15 mouse cellular contexts compared by ENCODE assay signal in the genomic region with DNA sequence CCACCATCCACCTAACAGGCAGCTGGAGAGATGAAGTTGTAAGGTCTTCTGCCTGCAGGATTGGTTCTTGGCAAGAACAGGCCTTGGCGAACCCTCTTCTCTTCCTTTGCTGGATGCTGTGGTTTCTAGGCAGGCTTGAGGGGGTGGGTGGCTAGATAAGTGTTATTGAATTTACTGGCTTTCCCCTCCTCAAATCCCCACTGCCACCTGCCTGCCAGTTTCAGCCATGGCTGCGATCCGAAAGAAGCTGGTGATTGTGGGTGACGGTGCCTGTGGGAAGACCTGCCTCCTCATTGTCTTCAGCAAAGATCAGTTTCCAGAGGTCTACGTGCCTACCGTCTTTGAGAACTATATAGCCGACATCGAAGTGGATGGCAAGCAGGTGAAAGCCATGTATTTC. TPM values are rescaled to one million over a fixed set of nuclear protein-coding genes. Genes with fewer than 3 reads are reported as not detected.
DNase-seq lines count a peak whose midpoint lies in the region; ATAC-seq and TF ChIP-seq lines count a peak whose summit lies in the region.
"Had no signal": no experiment of that assay in that cellular context is flagged by ENCODE, and none has a peak within 500 bp of the region (broad histone marks: within the 10 kb centered on the region; RNA-seq: fewer than 3 reads in every experiment).

No protein-coding gene starts in this region.

- peak overlapping the region; percentile 96 for H3K27ac ChIP-seq in heart, adult 2 months
- H3K27ac ChIP-seq in heart, embryonic 16.5 days (ENCODE audit: low read length) = no peak overlapping the region; the same call in 1 of the 2 replicates
- no peak overlapping the region for H3K27ac ChIP-seq in small intestine, adult 2 months (ENCODE audit: insufficient read depth, low read depth, low read length)
- H3K27ac ChIP-seq: midbrain, embryonic 12.5 days had no signal

- intact Hi-C loops in heart, adult 2 months (cut with DNase I) = no loop called here
- intact Hi-C loops in heart, postnatal 10 days (cut with DNase I) = no loop called here
- intact Hi-C loops in left cerebral cortex, postnatal 36 days (cut with DNase I) = loop anchor here (5.0 kb wide), 1 partner anchor 266 kb away; no protein-coding TSS in a partner anchor
- intact Hi-C loops in left cerebral cortex, postnatal 4 days (cut with DNase I) = no loop called here

- no peak for DNase-seq in heart, adult 2 months
- no peak for DNase-seq in heart, postnatal 10 days
- peak; percentile 35 to 39 for DNase-seq in left cerebral cortex, postnatal 36 days (ENCODE audit: low spot score in 2 of 2)
- DNase-seq in left cerebral cortex, postnatal 4 days = no peak
- DNase-seq in cerebellum, postnatal 36 days = no peak
- no peak for DNase-seq in urinary bladder, adult 2 months (ENCODE audit: low spot score)
- DNase-seq: B cell, adult 2 months; kidney, adult 11 months; lung, adult 2 months; thymus, postnatal 14 days had no signal

- no peaks in the 10 kb centered on the region for H3K79me2 ChIP-seq in heart, adult 2 months (replicated peaks; ENCODE audit: control insufficient read depth, insufficient read depth, low read length)

- peaks cover 30% of the 10 kb centered on the region for H3K4me1 ChIP-seq in heart, adult 2 months (ENCODE audit: control insufficient read depth, insufficient read depth, low read length)
- H3K4me1 ChIP-seq in heart, embryonic 16.5 days (ENCODE audit: control insufficient read depth, insufficient read depth, low read length) = peaks cover 68% of the 10 kb centered on the region
- H3K4me1 ChIP-seq in small intestine, adult 2 months (ENCODE audit: control insufficient read depth, insufficient read depth, insufficient read length, low read length) = peaks cover 58% of the 10 kb centered on the region

- TF ChIP-seq POLR2A in heart, adult 2 months (IDR thresholded peaks at IDR 0.05; ENCODE audit: insufficient read depth, low read depth, low read length) = no peak
- TF ChIP-seq POLR2A in small intestine, adult 2 months (IDR thresholded peaks at IDR 0.05; ENCODE audit: low read depth, low read length) = no peak

- H3K36me3 ChIP-seq in heart, adult 2 months (ENCODE audit: control insufficient read depth, insufficient read depth, low read length) = peaks cover 12% of the 10 kb centered on the region
- peaks cover 24% of the 10 kb centered on the region for H3K36me3 ChIP-seq in heart, embryonic 16.5 days (ENCODE audit: control insufficient read depth, insufficient read depth)
- peaks cover 31% of the 10 kb centered on the region for H3K36me3 ChIP-seq in small intestine, adult 2 months (ENCODE audit: control insufficient read depth, insufficient read depth, low read length)
- H3K36me3 ChIP-seq: midbrain, embryonic 12.5 days had no signal

- TF ChIP-seq CTCF in heart, adult 2 months (IDR thresholded peaks at IDR 0.05) = no peak
- TF ChIP-seq CTCF in small intestine, adult 2 months (IDR thresholded peaks at IDR 0.05; ENCODE audit: extremely low read depth, insufficient read length, insufficient replicate concordance, low read depth, low read length) = no peak

- H3K27me3 ChIP-seq in heart, adult 2 months (ENCODE audit: control insufficient read depth, insufficient read depth, low read length) = no peaks in the 10 kb centered on the region
- H3K27me3 ChIP-seq in heart, embryonic 16.5 days (ENCODE audit: control insufficient read depth, insufficient read depth, low read length) = no peaks in the 10 kb centered on the region
- no peaks in the 10 kb centered on the region for H3K27me3 ChIP-seq in small intestine, adult 2 months (ENCODE audit: control insufficient read depth, insufficient read depth, low read length)

- no peak for ATAC-seq in heart, embryonic 16.5 days (replicated peaks; ENCODE audit: extremely low read depth, insufficient read depth, low FRiP score)

- no peak overlapping the region for H3K9ac ChIP-seq in heart, adult 2 months (ENCODE audit: low read depth, low read length)
- no peak overlapping the region for H3K9ac ChIP-seq in heart, embryonic 16.5 days (ENCODE audit: low read length)
- H3K9ac ChIP-seq: midbrain, embryonic 12.5 days had no signal

- no peaks in the 10 kb centered on the region for H3K9me3 ChIP-seq in heart, embryonic 16.5 days (replicated peaks; ENCODE audit: control insufficient read depth, low read length)
- H3K9me3 ChIP-seq: midbrain, embryonic 12.5 days had no signal

- 69% methylated on average over 8 of the region's 8 CpGs for WGBS in heart, adult 2 months
- WGBS in heart, embryonic 16.5 days = 87% methylated on average over 8 of the region's 8 CpGs
- 94% methylated on average over 8 of the region's 8 CpGs for WGBS in small intestine, adult 2 months

- no peak overlapping the region for H3K4me3 ChIP-seq in heart, adult 2 months
- H3K4me3 ChIP-seq in heart, embryonic 16.5 days (ENCODE audit: low read length) = peak overlapping the region; percentile 83; the same call in 1 of the 2 replicates
- H3K4me3 ChIP-seq in small intestine, adult 2 months (ENCODE audit: low read depth, low read length) = 0 out of 2 replicates have a peak overlapping the region, but pooled peaks have one; percentile 0

- H3K4me2 ChIP-seq in heart, embryonic 16.5 days (ENCODE audit: low read depth, low read length) = peak overlapping the region; percentile 82

- TF ChIP-seq EP300 in heart, adult 2 months (IDR thresholded peaks at IDR 0.05; ENCODE audit: insufficient read depth, low read depth, low read length) = no peak

RNA-seq across cellular contexts. Expression of gene Rhoc, which starts 3.5 kb away (rescaled TPM):
- total RNA-seq in heart, adult 2 months (2021) = 10 to 100 TPM; 83.8 to 89.9 TPM
- polyA plus RNA-seq in heart, adult 2 months (2012; rRNA removed) = 85.3 and 101 TPM in 2 replicates
- total RNA-seq in heart, postnatal 10 days (2021) = 100 to 1,000 TPM; 243 to 255 TPM
- 10 to 100 TPM; 24.4 to 29.0 TPM for total RNA-seq in left cerebral cortex, postnatal 36 days (2021)
- 10 to 100 TPM; 42.1 to 43.3 TPM for total RNA-seq in left cerebral cortex, postnatal 4 days (2021)
- polyA plus RNA-seq in heart, embryonic 16.5 days (2015; fragmentation: Nextera tagmentation; extraction: Ambion mirVana) = 165 TPM in 2 replicates
- 143 and 197 TPM in 2 replicates for polyA plus RNA-seq in small intestine, adult 2 months (2012; rRNA removed)
- polyA plus RNA-seq in urinary bladder, adult 2 months (2012; rRNA removed) = 124 and 138 TPM in 2 replicates

RNA-seq across cellular contexts. Expression of gene Fam19a3, which starts 10.0 kb away (rescaled TPM):
- 1 to 10 TPM; 1.2 to 1.4 TPM for total RNA-seq in heart, adult 2 months (2021)
- polyA plus RNA-seq in heart, adult 2 months (2012; rRNA removed) = 2.4 and 3.4 TPM in 2 replicates
- 1 to 10 TPM; 2.2 to 2.6 TPM for total RNA-seq in heart, postnatal 10 days (2021)
- total RNA-seq in left cerebral cortex, postnatal 36 days (2021) = under 1 TPM in 1 of 2 experiments, not detected in 1; 0.07 TPM
- under 1 TPM in 1 of 2 experiments, not detected in 1; 0.14 TPM for total RNA-seq in left cerebral cortex, postnatal 4 days (2021)
- polyA plus RNA-seq in heart, embryonic 16.5 days (2015; fragmentation: Nextera tagmentation; extraction: Ambion mirVana) = 0.99 and 1.8 TPM in 2 replicates
- polyA plus RNA-seq in small intestine, adult 2 months (2012; rRNA removed) = 0.08 and 0.30 TPM in 2 replicates
- polyA plus RNA-seq in urinary bladder, adult 2 months (2012; rRNA removed) = 0.18 and 0.45 TPM in 2 replicates
- total RNA-seq: layer of hippocampus, postnatal 10 days; neutrophil, adult 5-6 weeks had no signal
- polyA plus RNA-seq: midbrain, embryonic 12.5 days had no signal

RNA-seq across cellular contexts. Expression of gene Ppm1j, which starts 10.8 kb away (rescaled TPM):
- 10 to 100 TPM; 17.5 to 20.1 TPM for total RNA-seq in heart, adult 2 months (2021)
- 42.4 and 47.6 TPM in 2 replicates for polyA plus RNA-seq in heart, adult 2 months (2012; rRNA removed)
- total RNA-seq in heart, postnatal 10 days (2021) = 10 to 100 TPM; 51.9 to 57.2 TPM
- 1 to 10 TPM in 1 of 2 experiments, under 1 TPM in 1; 0.54 to 1.2 TPM for total RNA-seq in left cerebral cortex, postnatal 36 days (2021)
- 1 to 10 TPM; 1.0 to 2.2 TPM for total RNA-seq in left cerebral cortex, postnatal 4 days (2021)
- polyA plus RNA-seq in heart, embryonic 16.5 days (2015; fragmentation: Nextera tagmentation; extraction: Ambion mirVana) = 36.9 and 38.9 TPM in 2 replicates
- polyA plus RNA-seq in small intestine, adult 2 months (2012; rRNA removed) = 35.1 and 45.3 TPM in 2 replicates
- 2.1 and 2.2 TPM in 2 replicates for polyA plus RNA-seq in urinary bladder, adult 2 months (2012; rRNA removed)
- total RNA-seq: neutrophil, adult 5-6 weeks had no signal

RNA-seq across cellular contexts. Expression of gene Mov10, which starts 26.7 kb away (rescaled TPM):
- 1 to 10 TPM; 4.6 to 5.9 TPM for total RNA-seq in heart, adult 2 months (2021)
- 5.7 and 7.4 TPM in 2 replicates for polyA plus RNA-seq in heart, adult 2 months (2012; rRNA removed)
- 10 to 100 TPM; 10.3 to 14.6 TPM for total RNA-seq in heart, postnatal 10 days (2021)
- total RNA-seq in left cerebral cortex, postnatal 36 days (2021) = 10 to 100 TPM in 1 of 2 experiments, 1 to 10 TPM in 1; 4.9 to 14.3 TPM
- total RNA-seq in left cerebral cortex, postnatal 4 days (2021) = 10 to 100 TPM in 1 of 2 experiments, 1 to 10 TPM in 1; 9.2 to 11.0 TPM
- 25.4 and 29.7 TPM in 2 replicates for polyA plus RNA-seq in heart, embryonic 16.5 days (2015; fragmentation: Nextera tagmentation; extraction: Ambion mirVana)
- 34.9 and 46.1 TPM in 2 replicates for polyA plus RNA-seq in small intestine, adult 2 months (2012; rRNA removed)
- 7.5 and 11.2 TPM in 2 replicates for polyA plus RNA-seq in urinary bladder, adult 2 months (2012; rRNA removed)

Comparison
In these comparisons a context has a peak if more than half of its experiments do, and no peak if none do; other contexts are left out.
1. DNase-seq: peak in left cerebral cortex, postnatal 36 days (2 of 2); none in heart, adult 2 months (0 of 2), heart, postnatal 10 days (0 of 2), left cerebral cortex, postnatal 4 days (single experiment), cerebellum, postnatal 36 days (0 of 2) and urinary bladder, adult 2 months (single experiment).
2. RNA of gene Ppm1j, which starts 10.8 kb away (total RNA-seq): 51.9 to 57.2 TPM in heart, postnatal 10 days and 17.5 to 20.1 TPM in heart, adult 2 months; 1.0 to 2.2 TPM in left cerebral cortex, postnatal 4 days and 0.54 to 1.2 TPM in left cerebral cortex, postnatal 36 days; every median in the first group is over 4 times any median in the second.